Comparison of ENCODE assay signal across 9 mouse cellular contexts in genomic region chr9:98297937-98298595, GRCm38 (mm10). TPM values are rescaled to one million over a fixed set of nuclear protein-coding genes. Genes with fewer than 3 reads are reported as not detected.
A peak's percentile ranks its signal among the peaks of the same experiment; 100 is the strongest.
DNase-seq lines count a peak whose midpoint lies in the region; ATAC-seq and TF ChIP-seq lines count a peak whose summit lies in the region.
"Had no signal": no experiment of that assay in that cellular context is flagged by ENCODE, and none has a peak within 500 bp of the region (broad histone marks: within the 10 kb centered on the region; RNA-seq: fewer than 3 reads in every experiment).

No protein-coding gene starts in this region.

- TF ChIP-seq POLR2A in MEL (IDR thresholded peaks at IDR 0.05; ENCODE audit: control insufficient read depth in 1 of 2, insufficient read depth in 1 of 2, low read depth in 1 of 2, low read length in 2 of 2, poor library complexity in 1 of 2), result no peak
- TF ChIP-seq POLR2A in cerebellum, adult 2 months (IDR thresholded peaks at IDR 0.05; ENCODE audit: borderline replicate concordance, insufficient read depth, low read length), result no peak

- ATAC-seq in hindbrain, postnatal 0 days, result no peak
- ATAC-seq in hindbrain, embryonic 16.5 days, result no peak
- ATAC-seq in intestine, postnatal 0 days, result no peak
- ATAC-seq in liver, embryonic 15.5 days (ENCODE audit: insufficient read depth), result no peak

- H3K9ac ChIP-seq in hindbrain, postnatal 0 days (replicated peaks; ENCODE audit: low read length), result no peak overlapping the region
- no peak overlapping the region for H3K9ac ChIP-seq in hindbrain, embryonic 16.5 days (ENCODE audit: low read depth, low read length)
- H3K9ac ChIP-seq in MEL (ENCODE audit: control insufficient read depth, low read depth, low read length, poor library complexity, severe bottlenecking), result peak overlapping the region; percentile 65
- H3K9ac ChIP-seq in intestine, postnatal 0 days (ENCODE audit: low read depth, low read length), result no peak overlapping the region
- H3K9ac ChIP-seq in liver, embryonic 15.5 days, result peak overlapping the region; percentile 84
- H3K9ac ChIP-seq: hindbrain, embryonic 15.5 days had no signal

- 0 out of 2 replicates have a peak, but pooled peaks cover 10% of the 10 kb centered on the region for H3K4me1 ChIP-seq in hindbrain, postnatal 0 days (ENCODE audit: insufficient read depth, low read length)
- peaks cover 13% of the 10 kb centered on the region for H3K4me1 ChIP-seq in hindbrain, embryonic 16.5 days (ENCODE audit: control insufficient read depth, insufficient read depth, low read depth, low read length)
- peaks cover 8 to 20% of the 10 kb centered on the region in 2 experiments for H3K4me1 ChIP-seq in MEL (ENCODE audit: control insufficient read depth in 1 of 2, insufficient read depth in 2 of 2, low read length in 2 of 2)
- H3K4me1 ChIP-seq in intestine, postnatal 0 days (replicated peaks; ENCODE audit: control insufficient read depth, insufficient read depth, low read length), result no peaks in the 10 kb centered on the region
- peaks cover 57% of the 10 kb centered on the region for H3K4me1 ChIP-seq in liver, embryonic 15.5 days (replicated peaks)
- H3K4me1 ChIP-seq in cerebellum, adult 2 months (ENCODE audit: control insufficient read depth, insufficient read depth, low read length), result peaks cover 4% of the 10 kb centered on the region; the same call in 1 of the 2 replicates

- no peak for DNase-seq in hindbrain, postnatal 0 days (ENCODE audit: low spot score)
- DNase-seq in MEL (ENCODE audit: low read depth, low spot score), result no peak
- DNase-seq in layer of hippocampus, adult 2 months (ENCODE audit: low spot score in 2 of 2), result no peak
- DNase-seq in lung, postnatal 10 days, result no peak
- DNase-seq in cerebellum, adult 2 months, result no peak

- no peaks in the 10 kb centered on the region for H3K36me3 ChIP-seq in hindbrain, postnatal 0 days (ENCODE audit: insufficient read depth, low read length)
- H3K36me3 ChIP-seq in hindbrain, embryonic 16.5 days (ENCODE audit: control insufficient read depth, insufficient read depth, low read length), result no peaks in the 10 kb centered on the region
- peaks cover 0 to 16% of the 10 kb centered on the region in 2 experiments; a peak in 3 of 4 replicates for H3K36me3 ChIP-seq in MEL (ENCODE audit: control insufficient read depth in 1 of 2, insufficient read depth in 2 of 2, low read length in 2 of 2)
- 0 out of 2 replicates have a peak, but pooled peaks cover 1% of the 10 kb centered on the region for H3K36me3 ChIP-seq in intestine, postnatal 0 days (ENCODE audit: control insufficient read depth, insufficient read depth)
- peaks cover 16% of the 10 kb centered on the region for H3K36me3 ChIP-seq in liver, embryonic 15.5 days (replicated peaks)
- H3K36me3 ChIP-seq: hindbrain, embryonic 15.5 days had no signal

- 0 out of 2 replicates have a peak overlapping the region, but pooled peaks have one; percentile 75 for H3K4me2 ChIP-seq in hindbrain, postnatal 0 days (ENCODE audit: low read depth, low read length)
- H3K4me2 ChIP-seq in hindbrain, embryonic 16.5 days (ENCODE audit: low read length), result no peak overlapping the region; the same call in 1 of the 2 replicates
- peak overlapping the region; percentile 82 for H3K4me2 ChIP-seq in intestine, postnatal 0 days (replicated peaks; ENCODE audit: low read depth)
- H3K4me2 ChIP-seq in liver, embryonic 15.5 days, result peak overlapping the region; percentile 83

- H3K27me3 ChIP-seq in hindbrain, postnatal 0 days (ENCODE audit: insufficient read depth, low read length), result no peaks in the 10 kb centered on the region
- no peaks in the 10 kb centered on the region; the same call in 1 of the 2 replicates for H3K27me3 ChIP-seq in hindbrain, embryonic 16.5 days (replicated peaks; ENCODE audit: control insufficient read depth, insufficient read depth, low read length)
- no peaks in the 10 kb centered on the region for H3K27me3 ChIP-seq in MEL (ENCODE audit: control insufficient read depth in 1 of 2, insufficient read depth in 2 of 2, low read length in 2 of 2)
- no peaks in the 10 kb centered on the region for H3K27me3 ChIP-seq in intestine, postnatal 0 days (replicated peaks; ENCODE audit: control insufficient read depth, insufficient read depth, low read length)
- H3K27me3 ChIP-seq in liver, embryonic 15.5 days, result 0 out of 2 replicates have a peak, but pooled peaks cover 3% of the 10 kb centered on the region
- H3K27me3 ChIP-seq in cerebellum, adult 2 months (ENCODE audit: control insufficient read depth, insufficient read depth, low read length), result no peaks in the 10 kb centered on the region
- H3K27me3 ChIP-seq: hindbrain, embryonic 15.5 days had no signal

- no peak overlapping the region for H3K4me3 ChIP-seq in hindbrain, postnatal 0 days (ENCODE audit: low read length)
- no peak overlapping the region for H3K4me3 ChIP-seq in hindbrain, embryonic 16.5 days (ENCODE audit: low read length)
- H3K4me3 ChIP-seq in MEL (ENCODE audit: control insufficient read depth in 1 of 2, insufficient read depth in 1 of 2, low read depth in 2 of 2, low read length in 2 of 2), result peak overlapping the region; percentile 46 to 59
- no peak overlapping the region for H3K4me3 ChIP-seq in intestine, postnatal 0 days (ENCODE audit: low read depth, low read length)
- H3K4me3 ChIP-seq in liver, embryonic 15.5 days (replicated peaks), result peak overlapping the region; percentile 82
- no peak overlapping the region for H3K4me3 ChIP-seq in layer of hippocampus, adult 2 months
- no peak overlapping the region for H3K4me3 ChIP-seq in cerebellum, adult 2 months (replicated peaks; ENCODE audit: insufficient read depth, low read depth, low read length)

- H3K9me3 ChIP-seq in hindbrain, postnatal 0 days (ENCODE audit: low read length), result no peaks in the 10 kb centered on the region
- H3K9me3 ChIP-seq in hindbrain, embryonic 16.5 days (ENCODE audit: control insufficient read depth, low read length), result no peaks in the 10 kb centered on the region
- H3K9me3 ChIP-seq in MEL (replicated peaks; ENCODE audit: insufficient read depth, low read length), result no peaks in the 10 kb centered on the region
- H3K9me3 ChIP-seq in intestine, postnatal 0 days (ENCODE audit: control insufficient read depth), result no peaks in the 10 kb centered on the region
- no peaks in the 10 kb centered on the region for H3K9me3 ChIP-seq in liver, embryonic 15.5 days (replicated peaks)
- H3K9me3 ChIP-seq: hindbrain, embryonic 15.5 days had no signal

- H3K27ac ChIP-seq in hindbrain, postnatal 0 days, result no peak overlapping the region
- no peak overlapping the region for H3K27ac ChIP-seq in hindbrain, embryonic 16.5 days (ENCODE audit: low read depth, low read length)
- H3K27ac ChIP-seq in MEL (ENCODE audit: control insufficient read depth, low read depth, low read length), result peak overlapping the region; percentile 67
- peak overlapping the region; percentile 80 for H3K27ac ChIP-seq in intestine, postnatal 0 days (ENCODE audit: low read depth, low read length)
- H3K27ac ChIP-seq in liver, embryonic 15.5 days (replicated peaks), result peak overlapping the region; percentile 93
- no peak overlapping the region for H3K27ac ChIP-seq in layer of hippocampus, adult 2 months
- H3K27ac ChIP-seq in cerebellum, adult 2 months (ENCODE audit: insufficient read depth, low read length), result no peak overlapping the region
- H3K27ac ChIP-seq: hindbrain, embryonic 15.5 days had no signal

- no peak for TF ChIP-seq EP300 in MEL (IDR thresholded peaks at IDR 0.05; ENCODE audit: low read depth in 1 of 2, low read length in 2 of 2)

- TF ChIP-seq RAD21 in MEL (IDR thresholded peaks at IDR 0.05; ENCODE audit: low read depth, low read length), result no peak

- no peak for TF ChIP-seq CTCF in hindbrain, postnatal 0 days (IDR thresholded peaks at IDR 0.05; ENCODE audit: low read depth)
- TF ChIP-seq CTCF in MEL (IDR thresholded peaks at IDR 0.05 in 2 of 3, conservative IDR thresholded peaks at IDR 0.05 in 1 of 3; ENCODE audit: control insufficient read depth in 1 of 3, insufficient read depth in 1 of 3, low read depth in 2 of 3, low read length in 3 of 3, poor library complexity in 1 of 3, severe bottlenecking in 1 of 3), result no peak
- TF ChIP-seq CTCF in intestine, postnatal 0 days (IDR thresholded peaks at IDR 0.05; ENCODE audit: low read depth), result no peak
- no peak for TF ChIP-seq CTCF in layer of hippocampus, adult 2 months (conservative IDR thresholded peaks at IDR 0.05)
- no peak for TF ChIP-seq CTCF in cerebellum, adult 2 months (IDR thresholded peaks at IDR 0.05; ENCODE audit: borderline replicate concordance, insufficient read depth, low read depth, low read length)

- 77% methylated on average over 6 of the region's 6 CpGs for whole genome bisulfite sequencing in hindbrain, postnatal 0 days
- 85% methylated on average over 6 of the region's 6 CpGs for WGBS in hindbrain, embryonic 16.5 days
- 73% methylated on average over 6 of the region's 6 CpGs for WGBS in intestine, postnatal 0 days
- WGBS in liver, embryonic 15.5 days (ENCODE audit: insufficient replicate concordance), result 42% methylated on average over 6 of the region's 6 CpGs
- 81% methylated on average over 6 of the region's 6 CpGs for WGBS in cerebellum, adult 2 months

- peaks cover 14% of the 10 kb centered on the region for H3K79me2 ChIP-seq in MEL (ENCODE audit: control insufficient read depth, insufficient read depth, low read length, poor library complexity)

TF ChIP-seq in MEL, 35 proteins besides CTCF, POLR2A, EP300 and RAD21:
- TF ChIP-seq NELFE (IDR thresholded peaks at IDR 0.05; ENCODE audit: low read depth, low read length) (no peak), ZC3H11A (IDR thresholded peaks at IDR 0.05; ENCODE audit: low read depth, low read length) (no peak), ZKSCAN1 (IDR thresholded peaks at IDR 0.05; ENCODE audit: low read depth, low read length) (no peak), POLR2AphosphoS5 (IDR thresholded peaks at IDR 0.05; ENCODE audit: borderline replicate concordance, low read depth, low read length) (no peak), CHD2 (IDR thresholded peaks at IDR 0.05; ENCODE audit: low read length) (no peak), SIN3A (IDR thresholded peaks at IDR 0.05; ENCODE audit: low read length) (no peak), TBP (IDR thresholded peaks at IDR 0.05; ENCODE audit: low read depth, low read length) (no peak), MAFK (IDR thresholded peaks at IDR 0.05; ENCODE audit: borderline replicate concordance, low read depth, low read length) (no peak)

RNA-seq across cellular contexts. Expression of gene Nmnat3, which starts 10.8 kb away (rescaled TPM):
- 1.3 and 3.1 TPM in 2 replicates for total RNA-seq in hindbrain, postnatal 0 days (2014; rRNA removed)
- 1.5 and 1.7 TPM in 2 replicates for polyA plus RNA-seq in hindbrain, postnatal 0 days (2015; fragmentation: Nextera tagmentation; extraction: Ambion mirVana)
- 1.2 and 1.6 TPM in 2 replicates for polyA plus RNA-seq in hindbrain, embryonic 16.5 days (2015; fragmentation: Nextera tagmentation; extraction: Ambion mirVana)
- 9.8 and 14.4 TPM in 2 replicates for total RNA-seq in MEL (2012; rRNA removed)
- polyA plus RNA-seq in MEL (2012; ENCODE audit: insufficient read depth in 1 of 2, insufficient read length in 2 of 2, low read depth in 1 of 2, low replicate concordance in 2 of 2, missing spikeins in 1 of 2), result 10 to 100 TPM in 1 of 2 experiments, not detected in 1; 15.2 TPM
- polyA plus RNA-seq in intestine, postnatal 0 days (2015; fragmentation: Nextera tagmentation; extraction: Ambion mirVana), result 17.3 and 21.2 TPM in 2 replicates
- 28.0 and 28.6 TPM in 2 replicates for polyA plus RNA-seq in liver, embryonic 15.5 days (2015; fragmentation: Nextera tagmentation; extraction: Ambion mirVana)
- 1 to 10 TPM; 1.9 to 2.1 TPM for total RNA-seq in layer of hippocampus, adult 2 months (2021)
- polyA plus RNA-seq in cerebellum, adult 2 months (2012; rRNA removed), result 1.7 and 2.3 TPM in 2 replicates

Comparison
In these comparisons a context has a peak if more than half of its experiments do, and no peak if none do; other contexts are left out.
1. H3K27ac ChIP-seq: peak in MEL (single experiment), intestine, postnatal 0 days (single experiment) and liver, embryonic 15.5 days (single experiment); none in hindbrain, postnatal 0 days (single experiment), hindbrain, embryonic 16.5 days (single experiment), layer of hippocampus, adult 2 months (single experiment) and cerebellum, adult 2 months (single experiment).
2. H3K4me3 ChIP-seq: peak in MEL (2 of 2) and liver, embryonic 15.5 days (single experiment); none in hindbrain, postnatal 0 days (single experiment), hindbrain, embryonic 16.5 days (single experiment), intestine, postnatal 0 days (single experiment), layer of hippocampus, adult 2 months (single experiment) and cerebellum, adult 2 months (single experiment).
3. H3K9ac ChIP-seq: peak in MEL (single experiment) and liver, embryonic 15.5 days (single experiment); none in hindbrain, postnatal 0 days (single experiment), hindbrain, embryonic 16.5 days (single experiment) and intestine, postnatal 0 days (single experiment).